Comparison of ENCODE assay signal across 14 mouse cellular contexts in genomic region chr6:94061424-94061980, GRCm38 (mm10).
A peak's percentile ranks its signal among the peaks of the same experiment; 100 is the strongest.
DNase-seq lines count a peak whose midpoint lies in the region; ATAC-seq and TF ChIP-seq lines count a peak whose summit lies in the region.
"Had no signal": no experiment of that assay in that cellular context is flagged by ENCODE, and none has a peak within 500 bp of the region (broad histone marks: within the 10 kb centered on the region; RNA-seq: fewer than 3 reads in every experiment).

No protein-coding gene starts in this region.

- no peak for TF ChIP-seq POLR2A in small intestine, adult 2 months (IDR thresholded peaks at IDR 0.05; ENCODE audit: low read depth, low read length)
- TF ChIP-seq POLR2A in thymus, adult 2 months (IDR thresholded peaks at IDR 0.05; ENCODE audit: control insufficient read depth, extremely low read depth, insufficient read depth, low read length, poor library complexity) = no peak

- H3K36me3 ChIP-seq in hindbrain, embryonic 10.5 days = no peaks in the 10 kb centered on the region
- H3K36me3 ChIP-seq in hindbrain, postnatal 0 days (ENCODE audit: insufficient read depth, low read length) = no peaks in the 10 kb centered on the region
- no peaks in the 10 kb centered on the region for H3K36me3 ChIP-seq in neural tube, embryonic 13.5 days
- no peaks in the 10 kb centered on the region for H3K36me3 ChIP-seq in intestine, embryonic 15.5 days
- H3K36me3 ChIP-seq in small intestine, adult 2 months (ENCODE audit: control insufficient read depth, insufficient read depth, low read length) = no peaks in the 10 kb centered on the region
- H3K36me3 ChIP-seq in thymus, adult 2 months (ENCODE audit: control insufficient read depth, insufficient read depth, low read length) = no peaks in the 10 kb centered on the region
- H3K36me3 ChIP-seq: neural tube, embryonic 12.5 days had no signal

- ATAC-seq in hindbrain, postnatal 0 days = no peak
- no peak for ATAC-seq in neural tube, embryonic 13.5 days (ENCODE audit: low read depth)
- no peak for ATAC-seq in intestine, embryonic 15.5 days
- ATAC-seq: forebrain, postnatal 0 days had no signal

- H3K4me1 ChIP-seq in hindbrain, embryonic 10.5 days (replicated peaks) = peaks cover 16% of the 10 kb centered on the region; the same call in 1 of the 2 replicates
- H3K4me1 ChIP-seq in hindbrain, postnatal 0 days (ENCODE audit: insufficient read depth, low read length) = no peaks in the 10 kb centered on the region
- H3K4me1 ChIP-seq in neural tube, embryonic 13.5 days (replicated peaks) = peaks cover 9% of the 10 kb centered on the region
- H3K4me1 ChIP-seq in intestine, embryonic 15.5 days (replicated peaks) = peaks cover 19% of the 10 kb centered on the region; the same call in 1 of the 2 replicates
- H3K4me1 ChIP-seq in small intestine, adult 2 months (ENCODE audit: control insufficient read depth, insufficient read depth, insufficient read length, low read length) = peaks cover 26% of the 10 kb centered on the region; the same call in 1 of the 2 replicates
- no peaks in the 10 kb centered on the region for H3K4me1 ChIP-seq in thymus, adult 2 months (replicated peaks; ENCODE audit: control insufficient read depth, insufficient read depth, low read length)

- no peak for DNase-seq in hindbrain, embryonic 10.5 days (ENCODE audit: low spot score)
- DNase-seq in hindbrain, postnatal 0 days (ENCODE audit: low spot score) = no peak
- no peak for DNase-seq in neural tube, embryonic 10.5 days (ENCODE audit: extremely low spot score, low spot score)
- DNase-seq in thymus, adult 2 months = no peak
- DNase-seq: cerebellum, postnatal 10 days; forebrain, postnatal 0 days; kidney, adult 2 months; retina, postnatal 1 day had no signal

- peak overlapping the region; percentile 1; the same call in 1 of the 2 replicates for H3K27ac ChIP-seq in hindbrain, embryonic 10.5 days
- H3K27ac ChIP-seq in hindbrain, postnatal 0 days = no peak overlapping the region
- peak overlapping the region; percentile 54 for H3K27ac ChIP-seq in neural tube, embryonic 13.5 days (replicated peaks)
- peak overlapping the region; percentile 24 for H3K27ac ChIP-seq in intestine, embryonic 15.5 days
- H3K27ac ChIP-seq in small intestine, adult 2 months (ENCODE audit: insufficient read depth, low read depth, low read length) = peak overlapping the region; percentile 62
- H3K27ac ChIP-seq in thymus, adult 2 months (ENCODE audit: control insufficient read depth, insufficient read depth, low read length) = no peak overlapping the region
- H3K27ac ChIP-seq: neural tube, embryonic 12.5 days had no signal

- no peak overlapping the region for H3K9ac ChIP-seq in hindbrain, postnatal 0 days (replicated peaks; ENCODE audit: low read length)
- H3K9ac ChIP-seq in neural tube, embryonic 13.5 days = no peak overlapping the region
- no peak overlapping the region for H3K9ac ChIP-seq in intestine, embryonic 15.5 days
- H3K9ac ChIP-seq: forebrain, postnatal 0 days; neural tube, embryonic 12.5 days had no signal

- H3K4me2 ChIP-seq in hindbrain, postnatal 0 days (ENCODE audit: low read depth, low read length) = no peak overlapping the region
- H3K4me2 ChIP-seq in neural tube, embryonic 13.5 days = no peak overlapping the region
- H3K4me2 ChIP-seq in intestine, embryonic 15.5 days (replicated peaks) = no peak overlapping the region
- H3K4me2 ChIP-seq: liver, embryonic 11.5 days; neural tube, embryonic 12.5 days had no signal

- H3K27me3 ChIP-seq in hindbrain, embryonic 10.5 days (ENCODE audit: insufficient read depth, poor library complexity, severe bottlenecking) = no peaks in the 10 kb centered on the region
- H3K27me3 ChIP-seq in hindbrain, postnatal 0 days (ENCODE audit: insufficient read depth, low read length) = no peaks in the 10 kb centered on the region
- no peaks in the 10 kb centered on the region for H3K27me3 ChIP-seq in neural tube, embryonic 13.5 days
- no peaks in the 10 kb centered on the region for H3K27me3 ChIP-seq in intestine, embryonic 15.5 days (replicated peaks)
- no peaks in the 10 kb centered on the region for H3K27me3 ChIP-seq in small intestine, adult 2 months (ENCODE audit: control insufficient read depth, insufficient read depth, low read length)
- no peaks in the 10 kb centered on the region for H3K27me3 ChIP-seq in thymus, adult 2 months (ENCODE audit: control insufficient read depth, insufficient read depth, low read length)
- H3K27me3 ChIP-seq: CH12.LX; neural tube, embryonic 12.5 days had no signal

- no peaks in the 10 kb centered on the region for H3K9me3 ChIP-seq in hindbrain, embryonic 10.5 days
- no peaks in the 10 kb centered on the region for H3K9me3 ChIP-seq in hindbrain, postnatal 0 days (ENCODE audit: low read length)
- H3K9me3 ChIP-seq in neural tube, embryonic 13.5 days = no peaks in the 10 kb centered on the region
- no peaks in the 10 kb centered on the region for H3K9me3 ChIP-seq in intestine, embryonic 15.5 days
- H3K9me3 ChIP-seq: neural tube, embryonic 12.5 days had no signal

- TF ChIP-seq CTCF in hindbrain, postnatal 0 days (IDR thresholded peaks at IDR 0.05; ENCODE audit: low read depth) = no peak
- TF ChIP-seq CTCF in small intestine, adult 2 months (IDR thresholded peaks at IDR 0.05; ENCODE audit: extremely low read depth, insufficient read length, insufficient replicate concordance, low read depth, low read length) = no peak
- TF ChIP-seq CTCF in thymus, adult 2 months (IDR thresholded peaks at IDR 0.05; ENCODE audit: borderline replicate concordance, control insufficient read depth, extremely low read depth, insufficient read depth, low read length, poor library complexity) = no peak

- 75% methylated on average over 8 of the region's 8 CpGs for WGBS in hindbrain, embryonic 10.5 days
- 64% methylated on average over 8 of the region's 8 CpGs for WGBS in hindbrain, postnatal 0 days
- 65% methylated on average over 8 of the region's 8 CpGs for WGBS in neural tube, embryonic 13.5 days
- WGBS in intestine, embryonic 15.5 days = 65% methylated on average over 8 of the region's 8 CpGs
- 68% methylated on average over 8 of the region's 8 CpGs for WGBS in small intestine, adult 2 months
- WGBS in thymus, adult 2 months = 83% methylated on average over 8 of the region's 8 CpGs

- H3K4me3 ChIP-seq in hindbrain, embryonic 10.5 days = no peak overlapping the region
- H3K4me3 ChIP-seq in hindbrain, postnatal 0 days (ENCODE audit: low read length) = no peak overlapping the region
- H3K4me3 ChIP-seq in neural tube, embryonic 13.5 days = no peak overlapping the region
- H3K4me3 ChIP-seq in intestine, embryonic 15.5 days (replicated peaks) = no peak overlapping the region
- H3K4me3 ChIP-seq in small intestine, adult 2 months (ENCODE audit: low read depth, low read length) = no peak overlapping the region
- H3K4me3 ChIP-seq in thymus, adult 2 months (ENCODE audit: control insufficient read depth, insufficient read depth, low read length) = no peak overlapping the region
- H3K4me3 ChIP-seq: neural tube, embryonic 12.5 days had no signal

Comparison
In these comparisons a context has a peak if more than half of its experiments do, and no peak if none do; other contexts are left out.
1. H3K27ac ChIP-seq: peak in hindbrain, embryonic 10.5 days (single experiment), neural tube, embryonic 13.5 days (single experiment), intestine, embryonic 15.5 days (single experiment) and small intestine, adult 2 months (single experiment); none in hindbrain, postnatal 0 days (single experiment) and thymus, adult 2 months (single experiment).